In genomic region chr11:102582016-102582610, GRCm38 (mm10) we compare ENCODE assay signal across 8 mouse cellular contexts. TPM values are rescaled to one million over a fixed set of nuclear protein-coding genes. Genes with fewer than 3 reads are reported as not detected.
DNase-seq lines count a peak whose midpoint lies in the region; ATAC-seq and TF ChIP-seq lines count a peak whose summit lies in the region.

No protein-coding gene starts in this region.

- no peak overlapping the region for H3K4me3 ChIP-seq in intestine, embryonic 14.5 days (ENCODE audit: low read depth, low read length)
- H3K4me3 ChIP-seq in intestine, postnatal 0 days (ENCODE audit: low read depth, low read length), result no peak overlapping the region
- peak overlapping the region; percentile 19 for H3K4me3 ChIP-seq in forebrain, embryonic 10.5 days
- no peak overlapping the region for H3K4me3 ChIP-seq in midbrain, embryonic 14.5 days (replicated peaks; ENCODE audit: low read depth, low read length)

- TF ChIP-seq CTCF in intestine, postnatal 0 days (IDR thresholded peaks at IDR 0.05; ENCODE audit: low read depth), result no peak

- H3K4me1 ChIP-seq in intestine, embryonic 14.5 days (replicated peaks; ENCODE audit: control insufficient read depth, insufficient read depth, low read length), result peaks cover 30% of the 10 kb centered on the region
- no peaks in the 10 kb centered on the region for H3K4me1 ChIP-seq in intestine, postnatal 0 days (replicated peaks; ENCODE audit: control insufficient read depth, insufficient read depth, low read length)
- peaks cover 60% of the 10 kb centered on the region for H3K4me1 ChIP-seq in forebrain, embryonic 10.5 days
- H3K4me1 ChIP-seq in midbrain, embryonic 14.5 days (ENCODE audit: control insufficient read depth, insufficient read depth, low read length), result peaks cover 23% of the 10 kb centered on the region

- H3K36me3 ChIP-seq in intestine, embryonic 14.5 days (ENCODE audit: control insufficient read depth, insufficient read depth, low read length), result no peaks in the 10 kb centered on the region
- H3K36me3 ChIP-seq in intestine, postnatal 0 days (ENCODE audit: control insufficient read depth, insufficient read depth), result no peaks in the 10 kb centered on the region
- H3K36me3 ChIP-seq in forebrain, embryonic 10.5 days (replicated peaks), result no peaks in the 10 kb centered on the region
- no peaks in the 10 kb centered on the region for H3K36me3 ChIP-seq in midbrain, embryonic 14.5 days (ENCODE audit: control insufficient read depth, insufficient read depth, low read length)

- H3K27ac ChIP-seq in intestine, embryonic 14.5 days (ENCODE audit: low read depth), result peak overlapping the region; percentile 55; the same call in 1 of the 2 replicates
- H3K27ac ChIP-seq in intestine, postnatal 0 days (ENCODE audit: low read depth, low read length), result no peak overlapping the region
- peak overlapping the region; percentile 93 for H3K27ac ChIP-seq in forebrain, embryonic 10.5 days
- peak overlapping the region; percentile 70 for H3K27ac ChIP-seq in midbrain, embryonic 14.5 days (replicated peaks; ENCODE audit: low read depth, low read length)

- DNase-seq in intestine, embryonic 14.5 days (ENCODE audit: low spot score), result peak; percentile 59
- peak; percentile 21 for DNase-seq in forebrain, embryonic 10.5 days (ENCODE audit: extremely low spot score, low spot score)
- peak; percentile 38 for DNase-seq in kidney, adult 9 months
- DNase-seq in midbrain, embryonic 14.5 days, result no peak
- DNase-seq in thymus, adult 18-20 months, result no peak
- no peak for DNase-seq in spleen, postnatal 36 days (ENCODE audit: low spot score in 2 of 2)

- 25% methylated on average over 13 of the region's 13 CpGs for WGBS in intestine, embryonic 14.5 days
- WGBS in intestine, postnatal 0 days, result 29% methylated on average over 13 of the region's 13 CpGs
- WGBS in forebrain, embryonic 10.5 days, result 15% methylated on average over 13 of the region's 13 CpGs
- WGBS in midbrain, embryonic 14.5 days, result 20% methylated on average over 13 of the region's 13 CpGs

- H3K9ac ChIP-seq in intestine, embryonic 14.5 days (ENCODE audit: low read length), result no peak overlapping the region
- no peak overlapping the region for H3K9ac ChIP-seq in intestine, postnatal 0 days (ENCODE audit: low read depth, low read length)
- H3K9ac ChIP-seq in midbrain, embryonic 14.5 days (replicated peaks; ENCODE audit: low read length), result no peak overlapping the region

- no peak; the same call in 1 of the 2 replicates for ATAC-seq in intestine, embryonic 14.5 days (replicated peaks; ENCODE audit: low FRiP score, low TSS enrichment, low read depth)
- no peak for ATAC-seq in intestine, postnatal 0 days
- ATAC-seq in midbrain, embryonic 14.5 days (ENCODE audit: low FRiP score, low TSS enrichment), result no peak
- ATAC-seq in cerebellum, adult (ENCODE audit: insufficient number of reproducible peaks, low FRiP score, low TSS enrichment), result no peak

- H3K4me2 ChIP-seq in intestine, embryonic 14.5 days (ENCODE audit: low read length), result no peak overlapping the region
- no peak overlapping the region for H3K4me2 ChIP-seq in intestine, postnatal 0 days (replicated peaks; ENCODE audit: low read depth)
- H3K4me2 ChIP-seq in midbrain, embryonic 14.5 days (ENCODE audit: low read length), result no peak overlapping the region

- no peaks in the 10 kb centered on the region for H3K27me3 ChIP-seq in intestine, embryonic 14.5 days (replicated peaks; ENCODE audit: control insufficient read depth, insufficient read depth, low read length)
- H3K27me3 ChIP-seq in intestine, postnatal 0 days (replicated peaks; ENCODE audit: control insufficient read depth, insufficient read depth, low read length), result peaks cover 7% of the 10 kb centered on the region; the same call in 1 of the 2 replicates
- peaks cover 29% of the 10 kb centered on the region for H3K27me3 ChIP-seq in forebrain, embryonic 10.5 days (ENCODE audit: poor library complexity, severe bottlenecking)
- H3K27me3 ChIP-seq in midbrain, embryonic 14.5 days (ENCODE audit: control insufficient read depth, insufficient read depth, low read length), result no peaks in the 10 kb centered on the region

- H3K9me3 ChIP-seq in intestine, embryonic 14.5 days (ENCODE audit: control insufficient read depth, low read length), result 0 out of 2 replicates have a peak, but pooled peaks cover 2% of the 10 kb centered on the region
- no peaks in the 10 kb centered on the region for H3K9me3 ChIP-seq in intestine, postnatal 0 days (ENCODE audit: control insufficient read depth)
- peaks cover 9% of the 10 kb centered on the region; the same call in 1 of the 2 replicates for H3K9me3 ChIP-seq in forebrain, embryonic 10.5 days
- no peaks in the 10 kb centered on the region for H3K9me3 ChIP-seq in midbrain, embryonic 14.5 days (ENCODE audit: control insufficient read depth, low read length)

RNA-seq across cellular contexts. Expression of gene Gm11627, which starts 2.9 kb away (rescaled TPM):
- 13.5 and 15.7 TPM in 2 replicates for polyA plus RNA-seq in intestine, embryonic 14.5 days (2014; fragmentation: Nextera tagmentation; extraction: Ambion mirVana)
- 11.2 and 12.7 TPM in 2 replicates for polyA plus RNA-seq in intestine, postnatal 0 days (2015; fragmentation: Nextera tagmentation; extraction: Ambion mirVana)
- 11.8 and 13.1 TPM in 2 replicates for polyA plus RNA-seq in forebrain, embryonic 10.5 days (2016; fragmentation: Nextera tagmentation; extraction: Ambion mirVana)
- 2.3 and 4.2 TPM in 2 replicates for polyA plus RNA-seq in midbrain, embryonic 14.5 days (2014; fragmentation: Nextera tagmentation; extraction: Ambion mirVana)

RNA-seq across cellular contexts. Expression of gene Fzd2, which starts 22.1 kb away (rescaled TPM):
- polyA plus RNA-seq in intestine, embryonic 14.5 days (2014; fragmentation: Nextera tagmentation; extraction: Ambion mirVana), result 20.4 and 21.9 TPM in 2 replicates
- polyA plus RNA-seq in intestine, postnatal 0 days (2015; fragmentation: Nextera tagmentation; extraction: Ambion mirVana), result 6.0 and 6.2 TPM in 2 replicates
- polyA plus RNA-seq in forebrain, embryonic 10.5 days (2016; fragmentation: Nextera tagmentation; extraction: Ambion mirVana), result 39.2 and 42.2 TPM in 2 replicates
- polyA plus RNA-seq in midbrain, embryonic 14.5 days (2014; fragmentation: Nextera tagmentation; extraction: Ambion mirVana), result 7.2 and 8.0 TPM in 2 replicates

RNA-seq across cellular contexts. Expression of gene Gpatch8, which starts 25.9 kb away (rescaled TPM):
- polyA plus RNA-seq in intestine, embryonic 14.5 days (2014; fragmentation: Nextera tagmentation; extraction: Ambion mirVana), result 40.1 and 49.6 TPM in 2 replicates
- 18.9 and 22.3 TPM in 2 replicates for polyA plus RNA-seq in intestine, postnatal 0 days (2015; fragmentation: Nextera tagmentation; extraction: Ambion mirVana)
- polyA plus RNA-seq in forebrain, embryonic 10.5 days (2016; fragmentation: Nextera tagmentation; extraction: Ambion mirVana), result 58.7 and 62.3 TPM in 2 replicates
- 51.3 and 58.4 TPM in 2 replicates for polyA plus RNA-seq in midbrain, embryonic 14.5 days (2014; fragmentation: Nextera tagmentation; extraction: Ambion mirVana)

Comparison
In these comparisons a context has a peak if more than half of its experiments do, and no peak if none do; other contexts are left out.
1. DNase-seq: peak in intestine, embryonic 14.5 days (single experiment), forebrain, embryonic 10.5 days (single experiment) and kidney, adult 9 months (single experiment); none in midbrain, embryonic 14.5 days (single experiment), thymus, adult 18-20 months (0 of 2) and spleen, postnatal 36 days (0 of 2).